Mouse (Mus musculus) spleen, adult 18-20 months (tissue): ENCODE measurements around the gene Xirp1.

ENCODE experiments used
- DNase-seq, 2 experiments: peaks; one replicate each; pipeline ENCODE4 v3.0.0; 2022; ENCODE audit warnings: mixed read lengths in 2 of 2

Xirp1 gene

GRCm38 (mm10) chr9:119984536-119985011 is 38.8 kb downstream of the Xirp1 start, which contains the start of gene Csrnp1:
Csrnp1 (minus strand) TSS chr9:119984658.
- no peak for DNase-seq

- DNase-seq: peak; percentile 90 to 91
These were observed 39.5 kb downstream of the Xirp1 start for GRCm38 (mm10) chr9:119983585-119984535.

- DNase-seq: peak; percentile 69 to 73
These were observed 40.3 kb downstream of the Xirp1 start for GRCm38 (mm10) chr9:119982956-119983551.

- peak; percentile 72 to 74 for DNase-seq
These were observed 41.1 kb downstream of the Xirp1 start for GRCm38 (mm10) chr9:119982241-119982811.

- DNase-seq: peak; percentile 70 to 71
These were observed 41.9 kb downstream of the Xirp1 start for GRCm38 (mm10) chr9:119981183-119982179.

- no peak for DNase-seq
These were observed 42.6 kb downstream of the Xirp1 start for GRCm38 (mm10) chr9:119980770-119981182.

GRCm38 (mm10) chr9:119979749-119980148 is 43.6 kb downstream of the Xirp1 start:
- DNase-seq: no peak

GRCm38 (mm10) chr9:119978811-119979441 is 44.5 kb downstream of the Xirp1 start:
- no peak for DNase-seq

GRCm38 (mm10) chr9:119978151-119978810 is 45.1 kb downstream of the Xirp1 start:
- peak; percentile 68 to 69 for DNase-seq

- DNase-seq: no peak
These were observed 45.8 kb downstream of the Xirp1 start for GRCm38 (mm10) chr9:119977557-119978060.

GRCm38 (mm10) chr9:119976704-119977556 is 46.5 kb downstream of the Xirp1 start:
- DNase-seq: peak; percentile 30 to 44

GRCm38 (mm10) chr9:119975286-119975685 is 48.1 kb downstream of the Xirp1 start:
- no peak for DNase-seq

- no peak for DNase-seq
These were observed 48.8 kb downstream of the Xirp1 start for GRCm38 (mm10) chr9:119974609-119975008.

GRCm38 (mm10) chr9:119973869-119974520 is 49.4 kb downstream of the Xirp1 start:
- peak in 1 of 2 experiments; percentile 42 for DNase-seq

- no peak for DNase-seq
These were observed 50.1 kb downstream of the Xirp1 start for GRCm38 (mm10) chr9:119973281-119973680.

GRCm38 (mm10) chr9:119972582-119972981 is 50.8 kb downstream of the Xirp1 start:
- no peak for DNase-seq

GRCm38 (mm10) chr9:119972166-119972565 is 51.2 kb downstream of the Xirp1 start:
- no peak for DNase-seq

GRCm38 (mm10) chr9:119970763-119971656 is 52.4 kb downstream of the Xirp1 start:
- no peak for DNase-seq
